Mouse (Mus musculus) liver, embryonic 12.5 days (tissue): Measurements from ENCODE around the gene Spred2. TPM values are rescaled to one million over a fixed set of nuclear protein-coding genes. Genes with fewer than 3 reads are reported as not detected.

Experiments
- ATAC-seq: fragments of 200-750 bp; cut with Nextera tagmentation; 2 replicates; pipeline ENCODE4 v1.8.0; 2017; ENCODE audit warnings: moderate number of reproducible peaks, mild to moderate bottlenecking, moderate library complexity
- H3K27ac ChIP-seq: fragments of 300-500 bp; sonication (generic); 2 replicates; pipeline ENCODE4 v1.5.1; 2016; ENCODE audit warnings: mild to moderate bottlenecking
- H3K27me3 ChIP-seq: fragments of 300-500 bp; sonication (generic); replicated peaks from 2 replicates; pipeline ENCODE4 v1.6.1; 2016; ENCODE audit warnings: mild to moderate bottlenecking, moderate library complexity
- H3K36me3 ChIP-seq: fragments of 300-500 bp; sonication (generic); 2 replicates; pipeline ENCODE4 v1.6.1; 2016; ENCODE audit warnings: mild to moderate bottlenecking, moderate library complexity
- H3K4me1 ChIP-seq: fragments of 300-500 bp; sonication (generic); 2 replicates; pipeline ENCODE4 v1.6.1; 2016
- H3K4me2 ChIP-seq: fragments of 300-500 bp; sonication (generic); 2 replicates; pipeline ENCODE4 v1.6.1; 2016; ENCODE audit warnings: mild to moderate bottlenecking, moderate library complexity
- H3K4me3 ChIP-seq: fragments of 300-500 bp; sonication (generic); 2 replicates; pipeline ENCODE4 v1.5.1; 2016; ENCODE audit warnings: mild to moderate bottlenecking, moderate library complexity
- H3K9ac ChIP-seq: fragments of 300-500 bp; sonication (generic); 2 replicates; pipeline ENCODE4 v1.6.1; 2016; ENCODE audit warnings: mild to moderate bottlenecking, moderate library complexity
- H3K9me3 ChIP-seq: fragments of 300-500 bp; sonication (generic); replicated peaks from 2 replicates; pipeline ENCODE4 v1.6.1; 2016; ENCODE audit warnings: mild to moderate bottlenecking, moderate library complexity
- WGBS: fragments of 180-500 bp; shearing (Covaris S2); methylation state at CpG from one replicate; pipeline ENCODE4 v1.1.7; 2016; ENCODE audit not compliant: insufficient replicate concordance; 5-methylcytosine and 5-hydroxymethylcytosine counted together
- polyA plus RNA-seq: library from polyadenylated mRNA; unstranded; fragments of >200 nt; fragmentation: Nextera tagmentation; extraction: Ambion mirVana; gene quantifications from 2 replicates; pipeline ENCODE4 v1.2.1, GENCODE M21; 2016

Gene Spred2
- 2.9 and 3.6 TPM in 2 replicates for polyA plus RNA-seq

DNA sequence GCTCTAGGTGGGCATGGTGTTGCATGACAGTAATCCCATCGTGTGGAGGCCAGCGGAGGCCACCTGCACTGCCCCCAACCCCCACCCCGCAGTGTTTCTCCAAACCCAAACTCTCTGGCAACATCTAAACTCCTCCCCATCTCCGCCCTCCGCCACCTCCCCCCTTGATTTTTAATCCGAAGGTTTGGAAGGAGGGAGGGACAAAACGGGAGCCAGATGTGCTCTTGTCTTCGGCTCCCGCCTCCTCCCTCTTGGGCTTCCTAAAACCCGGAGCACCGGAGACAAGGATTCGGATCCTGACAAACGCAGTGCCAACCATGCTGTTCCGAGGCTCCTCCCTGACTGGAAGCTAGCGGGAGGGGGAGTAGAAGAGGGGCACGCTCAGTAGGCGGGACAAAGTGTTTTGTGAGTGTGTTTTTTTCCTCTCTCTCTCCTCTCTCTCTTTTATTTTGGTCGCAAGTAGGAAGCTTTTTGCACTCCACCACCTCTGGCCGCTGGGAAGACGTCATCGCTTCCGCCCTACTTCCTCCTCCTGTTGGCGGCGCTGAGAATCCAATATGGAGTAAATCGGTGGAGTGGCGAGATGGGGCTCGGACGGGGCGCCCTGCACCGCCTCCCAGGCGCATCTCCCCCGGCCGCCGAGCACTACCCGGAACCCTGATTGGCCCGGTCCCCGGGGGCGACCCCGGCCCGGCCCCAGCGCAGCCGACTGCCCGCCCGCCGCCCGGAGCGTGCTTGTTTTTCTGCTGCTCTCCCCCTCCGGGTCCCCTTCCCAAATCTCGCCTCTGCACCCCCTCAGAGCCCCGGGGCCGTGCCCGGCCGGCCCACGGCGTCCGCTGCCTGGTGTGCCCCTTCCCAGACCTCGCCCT lies at the start of gene Spred2:
Spred2 (plus strand) TSS at position 488 of the 869 bp plus-strand sequence.
- Histone ChIP-seq H3K9ac (peak within 1 kb of the TSS; percentile 92), H3K9me3 (no peaks in the 10 kb centered on the region), H3K36me3 (no peaks in the 10 kb centered on the region), H3K27me3 (no peaks in the 10 kb centered on the region), H3K4me3 (peak within 1 kb of the TSS; percentile 94), H3K4me1 (peaks cover 59% of the 10 kb centered on the region), H3K4me2 (peak within 1 kb of the TSS; percentile 95), H3K27ac (peak within 1 kb of the TSS; percentile 89)
- under 1% methylated on average over 50 of the region's 57 CpGs for WGBS
- peak; percentile 62 for ATAC-seq

DNA sequence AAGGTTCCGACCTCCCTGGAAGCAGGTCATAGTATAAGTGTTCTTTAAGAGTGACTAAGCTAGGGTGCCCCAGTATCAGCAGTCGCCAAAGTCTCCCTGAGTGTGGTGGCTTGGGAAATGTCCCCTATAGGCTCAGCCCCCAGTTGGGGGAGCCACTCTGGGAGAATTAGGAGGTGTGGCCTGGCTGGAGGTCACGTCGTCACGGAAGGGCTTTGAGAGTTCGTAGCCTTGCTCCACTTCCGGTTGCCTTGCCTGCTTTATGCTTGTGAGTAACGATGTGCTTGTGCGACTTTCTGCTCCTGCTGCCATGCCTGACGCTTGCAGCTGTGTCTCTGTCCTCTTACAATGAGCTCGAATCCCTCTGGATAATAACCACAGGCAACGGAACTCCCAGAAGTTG lies 48.6 kb upstream of the Spred2 start:
- Histone ChIP-seq H3K27ac (no peak overlapping the region), H3K4me1 (no peaks in the 10 kb centered on the region), H3K9ac (no peak overlapping the region), H3K4me2 (no peak overlapping the region), H3K4me3 (no peak overlapping the region), H3K9me3 (no peaks in the 10 kb centered on the region), H3K36me3 (no peaks in the 10 kb centered on the region), H3K27me3 (no peaks in the 10 kb centered on the region)
- no peak for ATAC-seq
- 47% methylated on average over 12 of the region's 12 CpGs for WGBS

GRCm38 (mm10) chr11:19875964-19876363 lies 48.2 kb upstream of the Spred2 start:
- WGBS: 60% methylated on average over 5 of the region's 5 CpGs

GRCm38 (mm10) chr11:19877239-19877915 lies 46.8 kb upstream of the Spred2 start:
- no peak overlapping the region for H3K9ac ChIP-seq
- no peak overlapping the region for H3K4me2 ChIP-seq
- no peaks in the 10 kb centered on the region; the same call in 1 of the 2 replicates for H3K27me3 ChIP-seq
- no peaks in the 10 kb centered on the region for H3K4me1 ChIP-seq
- whole genome bisulfite sequencing: 60% methylated on average over 4 of the region's 4 CpGs
- no peaks in the 10 kb centered on the region for H3K9me3 ChIP-seq
- no peak overlapping the region for H3K27ac ChIP-seq
- no peak overlapping the region for H3K4me3 ChIP-seq
- no peaks in the 10 kb centered on the region for H3K36me3 ChIP-seq
- no peak for ATAC-seq

More at GRCm38 (mm10) chr11:19875964-19876363, 48.2 kb upstream of the Spred2 start:
- Histone ChIP-seq H3K27ac (no peak overlapping the region), H3K4me3 (no peak overlapping the region), H3K27me3 (no peaks in the 10 kb centered on the region), H3K9me3 (no peaks in the 10 kb centered on the region), H3K4me2 (no peak overlapping the region), H3K4me1 (no peaks in the 10 kb centered on the region), H3K9ac (no peak overlapping the region), H3K36me3 (no peaks in the 10 kb centered on the region)
- ATAC-seq: no peak

DNA sequence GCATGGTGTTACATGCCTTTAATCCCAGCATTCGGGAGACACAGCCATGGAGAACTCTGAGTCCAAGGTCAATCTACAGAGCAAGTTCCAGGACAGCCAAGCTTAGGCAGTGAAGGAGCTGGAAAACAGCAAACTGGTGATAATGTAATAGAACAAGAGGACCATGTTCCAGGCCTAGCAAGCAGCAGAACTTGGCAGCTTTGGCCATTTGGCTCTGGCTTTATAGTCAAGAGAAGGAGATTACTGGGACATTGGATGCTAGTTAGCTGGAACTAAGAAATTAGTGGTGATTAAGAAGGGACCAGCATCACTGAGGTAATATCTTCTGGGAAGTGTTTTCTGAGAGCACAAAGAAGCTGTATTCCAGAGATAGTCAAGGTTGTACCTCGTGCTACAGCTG lies 42.8 kb upstream of the Spred2 start:
- WGBS: 62% methylated on average over 2 of the region's 2 CpGs
- H3K27ac ChIP-seq: no peak overlapping the region

GRCm38 (mm10) chr11:19890700-19891406 lies 33.3 kb upstream of the Spred2 start:
- H3K9me3 ChIP-seq: no peaks in the 10 kb centered on the region
- 0 out of 2 replicates have a peak, but pooled peaks cover 3% of the 10 kb centered on the region for H3K4me1 ChIP-seq
- no peak overlapping the region for H3K4me2 ChIP-seq
- ATAC-seq: no peak
- no peak overlapping the region for H3K27ac ChIP-seq
- no peak overlapping the region for H3K9ac ChIP-seq
- H3K4me3 ChIP-seq: no peak overlapping the region
- WGBS: 10% methylated on average over 6 of the region's 6 CpGs
- H3K27me3 ChIP-seq: no peaks in the 10 kb centered on the region
- H3K36me3 ChIP-seq: no peaks in the 10 kb centered on the region

More for the DNA sequence above, 42.8 kb upstream of the Spred2 start:
- H3K36me3 ChIP-seq: no peaks in the 10 kb centered on the region
- H3K9ac ChIP-seq: no peak overlapping the region
- H3K4me2 ChIP-seq: no peak overlapping the region
- no peaks in the 10 kb centered on the region; the same call in 1 of the 2 replicates for H3K27me3 ChIP-seq
- H3K9me3 ChIP-seq: no peaks in the 10 kb centered on the region
- no peak for ATAC-seq
- H3K4me1 ChIP-seq: no peaks in the 10 kb centered on the region
- H3K4me3 ChIP-seq: no peak overlapping the region

- Histone ChIP-seq H3K4me1 (0 out of 2 replicates have a peak, but pooled peaks cover 3% of the 10 kb centered on the region), H3K27me3 (no peaks in the 10 kb centered on the region), H3K4me3 (no peak overlapping the region), H3K9me3 (no peaks in the 10 kb centered on the region), H3K9ac (no peak overlapping the region), H3K27ac (no peak overlapping the region), H3K36me3 (no peaks in the 10 kb centered on the region), H3K4me2 (no peak overlapping the region)
- ATAC-seq: no peak
- WGBS: 60% methylated on average over 3 of the region's 3 CpGs
Measured at GRCm38 (mm10) chr11:19893233-19893632, 30.9 kb upstream of the Spred2 start.

DNA sequence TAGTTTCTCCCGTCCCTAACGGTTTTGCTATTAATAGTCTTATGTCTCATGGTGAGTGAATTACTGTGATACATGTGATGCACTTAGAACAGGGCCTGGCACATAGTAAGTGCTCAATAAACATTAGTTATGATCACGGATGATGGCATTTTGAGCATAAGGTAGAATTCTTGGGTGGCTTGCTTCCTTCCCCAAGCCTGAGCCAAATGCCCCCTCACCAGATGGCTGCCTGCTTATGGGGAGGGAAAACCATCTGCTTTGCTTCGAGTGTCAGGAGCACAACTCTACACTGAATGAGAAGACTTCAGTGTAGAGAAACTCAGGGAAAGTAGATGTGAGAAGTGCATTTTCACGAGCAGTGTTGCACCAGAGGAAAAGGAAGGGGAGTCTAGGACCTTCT lies 24.6 kb upstream of the Spred2 start:
- 57% methylated on average over 5 of the region's 5 CpGs for WGBS
- ATAC-seq: no peak
- Histone ChIP-seq H3K4me3 (no peak overlapping the region), H3K9ac (no peak overlapping the region), H3K27ac (no peak overlapping the region), H3K9me3 (no peaks in the 10 kb centered on the region), H3K4me2 (no peak overlapping the region), H3K36me3 (no peaks in the 10 kb centered on the region), H3K4me1 (no peaks in the 10 kb centered on the region), H3K27me3 (0 out of 2 replicates have a peak, but pooled peaks cover 4% of the 10 kb centered on the region)

GRCm38 (mm10) chr11:19900712-19901111 lies 23.5 kb upstream of the Spred2 start:
- H3K4me1 ChIP-seq: no peaks in the 10 kb centered on the region
- H3K27me3 ChIP-seq: 0 out of 2 replicates have a peak, but pooled peaks cover 4% of the 10 kb centered on the region
- H3K4me2 ChIP-seq: no peak overlapping the region
- no peak overlapping the region for H3K4me3 ChIP-seq
- 69% methylated on average over 4 of the region's 4 CpGs for WGBS
- H3K9me3 ChIP-seq: no peaks in the 10 kb centered on the region
- no peak for ATAC-seq
- H3K36me3 ChIP-seq: no peaks in the 10 kb centered on the region
- no peak overlapping the region for H3K27ac ChIP-seq
- H3K9ac ChIP-seq: no peak overlapping the region

- Histone ChIP-seq H3K9ac (no peak overlapping the region), H3K4me3 (no peak overlapping the region), H3K27ac (no peak overlapping the region), H3K9me3 (peaks cover 4% of the 10 kb centered on the region; the same call in 1 of the 2 replicates), H3K4me1 (0 out of 2 replicates have a peak, but pooled peaks cover 3% of the 10 kb centered on the region), H3K4me2 (no peak overlapping the region), H3K36me3 (no peaks in the 10 kb centered on the region), H3K27me3 (no peaks in the 10 kb centered on the region)
- 74% methylated on average over 3 of the region's 3 CpGs for WGBS
- no peak for ATAC-seq
Measured at GRCm38 (mm10) chr11:19911216-19911615, 13.0 kb upstream of the Spred2 start.

- no peak for ATAC-seq
- Histone ChIP-seq H3K9ac (no peak overlapping the region), H3K27me3 (no peaks in the 10 kb centered on the region), H3K9me3 (peaks cover 4% of the 10 kb centered on the region; the same call in 1 of the 2 replicates), H3K27ac (no peak overlapping the region), H3K4me2 (no peak overlapping the region), H3K4me1 (0 out of 2 replicates have a peak, but pooled peaks cover 3% of the 10 kb centered on the region), H3K36me3 (no peaks in the 10 kb centered on the region), H3K4me3 (no peak overlapping the region)
- WGBS: 61% methylated on average over 6 of the region's 6 CpGs
Measured at GRCm38 (mm10) chr11:19912179-19912578, 12.0 kb upstream of the Spred2 start.
